8 mouse cellular contexts compared by ENCODE assay signal in the genomic region with DNA sequence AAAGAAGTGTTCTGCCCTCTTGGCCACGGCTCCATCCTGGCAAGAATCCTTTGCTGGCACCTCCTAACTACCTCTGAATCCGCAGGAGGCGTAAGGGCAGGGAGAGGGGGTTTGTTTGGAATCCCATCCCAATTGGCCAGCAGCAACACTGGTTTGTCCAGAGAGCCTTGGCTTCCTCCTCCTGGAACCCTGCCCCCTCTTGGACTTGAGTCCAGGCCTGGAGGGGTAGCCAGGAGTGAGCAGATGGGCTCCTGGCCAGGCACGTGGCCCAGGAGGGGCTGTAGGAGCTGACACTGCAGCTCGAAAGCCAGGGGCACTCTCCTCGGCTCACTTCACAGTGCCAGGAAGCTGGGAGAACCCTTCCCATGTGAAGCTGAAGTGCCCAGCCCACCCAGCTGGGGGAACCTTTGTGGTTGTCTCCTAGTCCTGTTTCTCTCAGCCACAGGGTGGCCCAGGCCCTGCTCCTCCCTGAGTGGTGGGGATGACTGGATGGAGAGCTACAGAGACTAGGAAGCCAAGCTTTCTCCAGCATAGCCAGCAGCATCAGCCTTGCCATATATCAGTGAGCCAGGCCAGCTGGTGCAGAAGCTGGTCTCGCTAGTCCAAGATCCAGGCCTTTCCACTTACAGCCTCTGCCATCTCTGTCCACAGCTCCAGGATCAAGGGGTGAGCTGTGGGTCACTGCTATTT.
DNase-seq lines count a peak whose midpoint lies in the region; ATAC-seq lines count a peak whose summit lies in the region.

No protein-coding gene starts in this region.

- H3K27ac ChIP-seq in limb, embryonic 15.5 days = no peak overlapping the region; the same call in 1 of the 2 replicates
- H3K27ac ChIP-seq in limb, embryonic 10.5 days = no peak overlapping the region; the same call in 1 of the 2 replicates
- H3K27ac ChIP-seq in heart, embryonic 14.5 days (replicated peaks in 1 of 2; ENCODE audit: control insufficient read depth in 1 of 2, insufficient read depth in 1 of 2, low read depth in 2 of 2, low read length in 2 of 2) = no peak overlapping the region

- ATAC-seq in limb, embryonic 15.5 days (ENCODE audit: insufficient number of reproducible peaks, low FRiP score, low TSS enrichment, low read depth) = peak; percentile 47; the same call in 1 of the 2 replicates
- ATAC-seq in heart, embryonic 14.5 days (ENCODE audit: insufficient number of reproducible peaks, insufficient read depth, low FRiP score, low read depth) = peak; percentile 51; the same call in 1 of the 2 replicates
- ATAC-seq in monocyte, adult 5-6 weeks (replicated peaks; ENCODE audit: insufficient number of reproducible peaks, low FRiP score, low TSS enrichment, poor library complexity, severe bottlenecking) = no peak

- 60% methylated on average over 7 of the region's 7 CpGs for WGBS in limb, embryonic 15.5 days
- 58% methylated on average over 7 of the region's 7 CpGs for WGBS in limb, embryonic 10.5 days
- 51% methylated on average over 7 of the region's 7 CpGs for WGBS in heart, embryonic 14.5 days

- DNase-seq in limb, embryonic 10.5 days (ENCODE audit: low spot score) = no peak
- peak; percentile 75 to 83 for DNase-seq in cerebellum, postnatal 25 days
- DNase-seq in layer of hippocampus, postnatal 14 days (ENCODE audit: low spot score in 2 of 2) = peak; percentile 75 to 86
- DNase-seq in ovary, postnatal 10 days (ENCODE audit: low spot score) = peak; percentile 52
- no peak for DNase-seq in B cell, adult 2 months

- no peaks in the 10 kb centered on the region for H3K9me3 ChIP-seq in limb, embryonic 15.5 days
- H3K9me3 ChIP-seq in limb, embryonic 10.5 days (replicated peaks) = no peaks in the 10 kb centered on the region
- H3K9me3 ChIP-seq in heart, embryonic 14.5 days (ENCODE audit: control insufficient read depth, low read length) = peaks cover 4% of the 10 kb centered on the region; the same call in 1 of the 2 replicates

- H3K36me3 ChIP-seq in limb, embryonic 15.5 days = no peaks in the 10 kb centered on the region
- no peaks in the 10 kb centered on the region for H3K36me3 ChIP-seq in limb, embryonic 10.5 days
- H3K36me3 ChIP-seq in heart, embryonic 14.5 days (ENCODE audit: control insufficient read depth, insufficient read depth, low read length) = no peaks in the 10 kb centered on the region

- no peak overlapping the region for H3K4me3 ChIP-seq in limb, embryonic 15.5 days
- H3K4me3 ChIP-seq in limb, embryonic 10.5 days = no peak overlapping the region
- H3K4me3 ChIP-seq in heart, embryonic 14.5 days (ENCODE audit: control insufficient read depth in 1 of 2, insufficient read depth in 1 of 2, low read depth in 1 of 2, low read length in 2 of 2) = no peak overlapping the region

- H3K4me1 ChIP-seq in limb, embryonic 15.5 days = peaks cover 11% of the 10 kb centered on the region
- no peaks in the 10 kb centered on the region for H3K4me1 ChIP-seq in limb, embryonic 10.5 days
- peaks cover 6 to 7% of the 10 kb centered on the region in 2 experiments; a peak in 2 of 4 replicates for H3K4me1 ChIP-seq in heart, embryonic 14.5 days (ENCODE audit: control insufficient read depth in 2 of 2, insufficient read depth in 2 of 2, low read length in 2 of 2)

- H3K4me2 ChIP-seq in limb, embryonic 15.5 days = no peak overlapping the region
- H3K4me2 ChIP-seq in heart, embryonic 14.5 days (ENCODE audit: low read length) = no peak overlapping the region

- H3K27me3 ChIP-seq in limb, embryonic 15.5 days = no peaks in the 10 kb centered on the region
- no peaks in the 10 kb centered on the region for H3K27me3 ChIP-seq in limb, embryonic 10.5 days (ENCODE audit: low read depth, poor library complexity, severe bottlenecking)
- no peaks in the 10 kb centered on the region for H3K27me3 ChIP-seq in heart, embryonic 14.5 days (ENCODE audit: control insufficient read depth, insufficient read depth, low read length)

- no peak overlapping the region for H3K9ac ChIP-seq in limb, embryonic 15.5 days
- no peak overlapping the region for H3K9ac ChIP-seq in heart, embryonic 14.5 days (ENCODE audit: low read length)

Comparison
In these comparisons a context has a peak if more than half of its experiments do, and no peak if none do; other contexts are left out.
1. DNase-seq: peak in cerebellum, postnatal 25 days (2 of 2), layer of hippocampus, postnatal 14 days (2 of 2) and ovary, postnatal 10 days (single experiment); none in limb, embryonic 10.5 days (single experiment) and B cell, adult 2 months (0 of 2).